Mouse (Mus musculus) heart, adult 18-20 months (tissue): ENCODE data around the gene Sash1. TPM values are rescaled to one million over a fixed set of nuclear protein-coding genes. Genes with fewer than 3 reads are reported as not detected.

Source experiments
- DNase-seq, 2 experiments: peaks; one replicate each; pipeline ENCODE4 v3.0.0; 2021 to 2022; ENCODE audit warnings: mixed read lengths in 1 of 2
- long read RNA-seq, 2 experiments: library from polyadenylated mRNA; stranded (forward); transcript quantifications; one replicate each; pipeline ENCODE4 v2.0.0; 2021
- total RNA-seq, 2 experiments: library from RNA; stranded (reverse); gene quantifications; 2 replicates each; pipeline ENCODE4 v1.2.3; 2021

Sash1 gene
- total RNA-seq, result 10 to 100 TPM; 29.7 to 31.8 TPM
- long read RNA-seq, experiment 1, result 0 reads
- long read RNA-seq, experiment 2, result 0 reads

DNA sequence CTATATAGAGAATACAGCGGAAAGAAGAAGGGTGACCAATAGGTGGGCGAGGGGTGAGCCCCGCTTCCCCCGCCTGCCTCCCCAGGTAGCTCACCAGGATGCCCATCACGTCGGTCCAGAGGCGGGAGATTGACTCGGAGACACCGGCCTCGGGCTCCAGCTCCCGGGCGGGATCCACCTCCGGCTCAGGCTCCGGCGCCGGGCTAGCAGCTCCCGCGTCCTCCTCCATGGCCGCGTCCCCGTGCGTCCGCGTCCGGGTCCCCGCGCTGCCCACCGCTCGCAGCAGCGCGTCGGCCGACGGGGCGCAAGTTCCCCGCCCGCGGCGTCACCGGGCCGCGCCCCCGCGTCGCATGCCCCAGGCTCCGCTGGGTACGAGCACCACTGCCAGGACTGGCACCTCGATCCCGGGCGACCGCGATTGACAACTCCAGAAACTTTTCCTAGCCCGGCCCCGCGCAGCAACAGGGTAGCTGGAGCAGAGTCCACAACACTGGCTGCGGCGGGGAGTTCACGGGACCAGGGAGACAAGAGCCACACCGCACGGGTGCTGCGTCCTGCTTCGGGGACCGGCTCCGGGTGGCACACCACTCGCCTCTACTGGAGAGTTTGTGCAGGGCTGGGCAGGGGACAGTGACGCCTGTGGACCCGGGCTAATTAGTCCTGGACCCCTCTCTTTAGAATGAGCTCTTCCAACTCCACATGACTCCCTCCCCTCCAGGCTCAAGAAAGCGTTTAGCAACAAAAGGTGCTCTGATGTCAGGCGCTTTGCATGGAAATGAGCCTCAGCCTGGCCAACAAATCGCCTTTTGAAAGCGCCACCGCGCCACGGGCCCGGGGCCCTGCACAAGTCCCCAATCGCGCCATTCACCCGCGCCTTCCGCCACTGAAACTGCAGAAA is at the start of gene Sash1:
TSS of gene Sash1 (minus strand) at position 441 of the 898 bp plus-strand sequence.
- DNase-seq, result peak; percentile 92 to 93

DNA sequence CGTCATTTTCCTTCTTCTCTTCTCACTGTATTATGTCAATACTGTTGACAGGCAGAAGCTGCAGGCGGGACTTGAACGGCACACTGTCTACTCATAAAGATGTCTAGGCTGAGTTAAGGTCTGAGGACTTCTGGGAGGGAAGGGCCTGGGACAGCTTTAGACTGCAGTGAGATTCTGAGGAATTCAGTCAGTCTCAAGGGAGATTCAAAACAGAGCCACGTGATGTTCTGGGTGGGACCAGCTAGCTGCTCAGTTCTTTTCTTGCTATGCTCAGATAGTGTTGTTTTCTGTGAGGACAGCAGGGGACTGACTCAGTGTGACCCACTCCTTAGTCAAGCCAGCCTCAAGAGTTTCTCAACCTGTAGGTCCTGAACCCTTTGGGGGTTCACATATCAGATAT is 49.7 kb upstream of the Sash1 start:
- peak; percentile 64 to 83 for DNase-seq

DNA sequence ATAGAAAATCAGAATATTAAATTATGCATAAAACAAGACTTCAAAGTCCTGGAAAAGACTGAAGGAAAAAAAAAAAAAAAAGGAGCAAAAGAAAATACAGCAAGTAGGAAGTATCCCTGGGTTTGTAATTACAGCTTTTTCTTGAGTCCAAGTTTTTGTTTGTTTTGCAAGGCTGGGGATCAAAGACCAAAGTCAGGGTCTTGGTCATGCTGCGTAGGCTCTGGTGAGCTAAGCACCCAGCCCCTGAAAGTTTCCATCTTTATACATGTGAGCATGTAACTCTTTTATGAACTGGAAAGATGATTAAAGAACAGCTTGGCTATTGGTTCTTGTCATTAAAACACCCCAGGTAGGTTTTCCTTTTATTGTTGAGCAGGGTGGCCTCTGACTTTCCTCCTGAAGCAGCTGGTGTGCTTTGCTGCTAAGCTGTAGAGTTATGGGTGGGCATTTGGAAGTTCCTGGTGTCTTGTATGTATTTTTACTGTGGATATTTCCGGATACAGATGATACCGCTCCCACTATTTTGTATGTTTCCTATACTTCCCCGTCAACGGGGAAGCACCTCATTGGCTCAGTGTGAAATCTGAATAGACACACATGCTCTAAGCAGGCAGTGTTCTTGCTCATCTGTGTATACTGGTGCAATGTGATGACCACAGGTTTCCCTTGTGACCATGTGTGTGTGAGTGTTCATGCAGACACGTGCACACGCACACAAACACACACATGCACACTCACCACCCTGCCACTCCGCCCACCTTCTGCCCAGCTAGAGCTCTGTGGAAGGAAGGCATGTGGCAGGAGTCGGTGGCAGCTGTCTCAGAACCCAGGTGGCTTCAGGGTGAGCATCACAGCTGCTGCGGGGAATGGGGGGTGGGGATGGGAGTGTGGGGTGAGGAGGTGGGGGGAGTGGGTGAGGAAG is 47.8 kb upstream of the Sash1 start:
- DNase-seq, result no peak

DNA sequence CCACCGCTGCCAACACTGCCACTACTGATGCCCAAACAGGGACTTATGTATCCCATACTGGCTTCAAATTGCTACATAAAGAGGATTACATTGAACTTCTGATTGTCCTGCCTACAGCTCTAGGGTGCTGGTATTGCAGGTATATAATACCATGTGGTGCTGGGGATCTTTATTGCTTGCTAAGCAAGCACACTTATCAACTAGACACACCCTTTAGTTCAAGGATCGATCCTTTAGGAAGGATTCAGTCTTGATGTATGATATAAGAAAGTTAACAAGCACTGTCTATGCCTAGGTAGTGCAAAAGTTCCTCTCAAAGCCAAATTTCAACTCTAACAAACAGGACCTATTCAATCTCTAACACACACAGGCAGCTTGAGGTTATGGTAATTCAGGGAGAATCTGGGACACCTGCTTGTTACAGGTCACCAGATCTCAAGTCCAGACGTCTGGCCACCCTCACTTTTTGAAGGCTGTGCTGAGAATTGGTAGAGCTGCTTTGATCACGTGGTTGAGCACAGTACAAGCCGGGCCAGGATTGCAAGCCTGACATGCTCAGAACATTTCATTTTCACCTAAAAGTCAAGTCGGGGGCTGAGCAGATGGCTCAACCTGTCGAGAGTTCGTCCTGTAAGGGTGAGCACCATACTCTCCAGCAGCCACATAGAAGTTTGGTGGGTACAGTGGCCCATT is 45.8 kb upstream of the Sash1 start:
- DNase-seq, result no peak

DNA sequence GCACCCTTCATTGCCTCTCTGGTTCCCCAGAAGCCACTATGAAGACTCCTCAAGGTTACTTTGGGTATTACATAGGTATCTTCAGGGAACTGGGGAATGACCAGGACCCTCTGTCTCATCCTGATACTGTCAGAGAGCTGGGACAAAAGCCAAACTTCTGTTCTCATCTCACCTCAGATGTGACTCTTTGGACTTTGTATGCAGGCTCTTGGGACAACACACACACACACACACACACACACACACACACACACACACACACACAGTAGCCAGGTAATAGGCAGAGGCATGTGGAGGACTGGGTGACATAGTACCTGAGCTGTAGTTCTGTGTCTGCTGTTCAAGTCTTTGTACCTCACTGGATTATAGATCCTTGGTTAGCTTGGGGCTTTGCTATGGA is 44.8 kb upstream of the Sash1 start:
- DNase-seq, result no peak

DNA sequence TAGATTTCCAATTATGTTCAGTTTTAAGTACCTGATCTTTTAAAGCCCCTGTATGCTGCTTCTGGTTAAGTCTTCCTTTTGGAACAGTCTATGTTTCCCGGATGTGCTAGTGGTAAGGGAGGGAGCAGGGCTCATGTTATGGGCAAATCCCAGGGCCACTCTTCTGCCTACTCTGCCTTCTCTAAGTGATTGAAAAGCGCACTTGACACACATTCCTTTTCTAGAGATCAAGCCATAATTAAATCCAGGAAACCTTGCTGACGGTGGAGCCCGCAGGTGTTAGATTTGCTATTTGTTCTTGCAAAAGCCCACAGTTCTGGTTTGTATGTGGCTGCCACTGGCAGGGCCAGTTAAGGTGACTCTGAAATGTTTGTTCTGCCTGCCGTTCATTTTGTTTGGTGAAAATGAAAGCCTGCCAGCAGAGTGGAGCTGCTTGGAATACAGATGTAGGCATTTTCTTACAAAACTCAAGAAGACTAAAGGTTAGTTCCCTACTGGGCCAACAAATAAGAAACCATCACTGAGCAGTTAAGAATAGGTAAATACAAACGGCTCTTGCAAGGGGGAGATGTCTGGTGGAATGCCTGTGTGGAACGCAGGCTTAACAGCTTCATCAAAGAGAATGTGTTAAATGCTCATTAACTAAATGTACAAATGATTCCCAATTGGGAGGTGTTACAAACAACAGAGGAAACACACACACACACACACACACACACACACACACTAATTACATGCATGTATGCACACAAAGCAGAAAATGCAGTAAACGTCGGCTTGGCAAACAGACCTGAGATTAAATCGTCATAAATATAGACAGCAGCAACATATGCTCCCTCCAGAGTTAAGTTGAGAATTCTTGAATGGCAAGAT is 43.1 kb upstream of the Sash1 start:
- no peak for DNase-seq

DNA sequence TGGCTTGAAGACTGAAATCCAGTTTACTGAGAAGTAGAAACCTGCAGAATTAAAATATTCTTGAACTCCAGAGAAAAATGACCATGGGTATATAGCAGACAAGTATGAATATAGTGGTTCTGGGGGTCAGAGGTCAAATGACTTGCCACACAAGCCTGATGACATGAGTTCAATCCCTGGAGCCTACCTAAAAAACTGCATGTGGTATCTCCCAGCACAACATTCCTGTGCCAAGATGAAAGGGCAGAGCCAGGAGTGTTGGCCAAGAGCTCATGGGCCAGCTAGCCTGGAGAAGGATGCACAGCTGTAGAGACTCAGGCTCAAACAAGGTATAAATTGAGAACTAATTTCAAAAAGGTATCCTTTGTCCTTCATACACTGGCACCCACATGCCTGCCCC is 42.4 kb upstream of the Sash1 start:
- no peak for DNase-seq

DNA sequence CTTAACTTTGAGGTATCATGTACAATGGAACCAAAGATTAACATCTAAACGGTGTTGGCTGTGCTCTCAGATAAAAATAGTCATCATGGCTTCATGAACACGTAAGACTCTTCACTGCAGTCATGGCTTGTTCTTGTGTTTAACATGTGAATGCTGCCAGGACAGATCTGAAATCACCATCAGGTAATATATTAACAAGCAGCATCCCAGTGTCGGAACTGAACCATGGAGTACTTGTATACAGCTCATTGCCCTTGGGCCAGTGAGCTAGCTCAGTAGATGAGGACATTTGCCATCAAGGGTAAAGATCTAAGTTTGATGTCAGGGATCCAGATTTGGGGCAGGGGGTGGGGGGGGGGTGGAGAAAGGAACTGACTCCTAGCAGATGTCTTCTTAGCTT is 41.0 kb upstream of the Sash1 start:
- no peak for DNase-seq

DNA sequence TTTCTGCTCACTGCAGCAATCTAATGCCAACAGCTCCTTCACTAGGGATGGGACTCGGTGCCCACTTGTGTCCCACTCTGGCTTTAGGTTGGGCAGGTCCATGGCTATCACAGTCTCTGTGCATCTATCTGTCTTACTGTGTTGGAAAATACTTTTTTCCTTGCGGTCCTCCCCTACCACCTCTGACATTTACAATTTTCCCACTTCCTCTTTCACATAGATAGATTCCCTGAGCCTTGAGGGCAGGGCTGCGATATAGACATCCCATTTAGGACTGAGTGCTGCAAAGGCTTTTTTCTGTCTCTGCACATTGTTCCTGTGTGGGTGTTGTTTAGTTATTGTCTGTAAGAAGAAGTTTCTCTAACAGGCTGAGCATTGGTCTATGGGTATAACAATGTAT is 40.4 kb upstream of the Sash1 start:
- no peak for DNase-seq

DNA sequence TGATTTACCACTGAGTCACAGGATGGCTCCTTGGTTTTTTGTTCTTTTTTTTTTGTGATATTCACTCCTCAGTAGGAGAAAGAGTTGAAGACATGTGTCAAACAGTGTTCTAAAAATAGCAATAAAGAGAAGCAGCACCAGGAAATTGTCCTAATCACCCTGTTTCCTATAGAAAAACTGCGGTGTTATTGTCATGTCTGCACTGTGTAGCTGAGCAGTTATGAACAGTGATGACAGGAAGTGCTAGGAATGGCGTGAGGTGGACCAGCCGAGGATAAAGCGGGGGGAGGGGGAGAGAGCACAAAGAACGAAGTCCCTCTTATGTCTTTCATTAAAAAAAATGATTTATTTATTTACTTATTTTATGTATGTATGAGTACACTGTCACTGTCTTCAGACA is 39.4 kb upstream of the Sash1 start:
- no peak for DNase-seq

DNA sequence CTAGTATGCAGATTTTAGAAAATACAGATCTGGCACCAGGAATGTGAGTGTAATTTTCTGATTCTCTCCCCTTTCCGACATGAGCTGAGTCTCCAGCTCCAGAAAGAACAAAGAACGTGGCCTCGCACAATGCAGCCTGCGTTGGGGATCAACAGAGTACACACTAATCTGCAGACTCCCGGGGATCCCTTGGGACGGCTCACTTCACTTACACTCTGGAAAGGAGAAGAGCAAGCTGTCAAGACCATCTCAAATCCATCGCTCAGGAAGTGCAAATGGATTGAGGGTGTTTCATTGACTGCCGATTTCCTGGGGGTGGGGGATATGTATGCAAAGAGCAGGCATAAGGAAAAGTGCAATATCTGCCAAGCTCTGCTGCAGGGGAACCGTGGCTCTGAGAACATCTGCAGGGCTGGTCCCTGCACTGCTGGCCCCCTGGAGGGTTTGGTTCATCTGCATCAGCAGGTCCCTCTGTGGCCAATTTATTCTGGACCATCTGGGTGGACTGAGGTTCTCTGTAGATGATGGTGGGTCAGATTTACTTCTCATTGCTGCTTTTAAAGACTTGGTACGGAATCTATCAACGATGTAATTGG is 35.3 kb upstream of the Sash1 start:
- DNase-seq, result no peak

DNA sequence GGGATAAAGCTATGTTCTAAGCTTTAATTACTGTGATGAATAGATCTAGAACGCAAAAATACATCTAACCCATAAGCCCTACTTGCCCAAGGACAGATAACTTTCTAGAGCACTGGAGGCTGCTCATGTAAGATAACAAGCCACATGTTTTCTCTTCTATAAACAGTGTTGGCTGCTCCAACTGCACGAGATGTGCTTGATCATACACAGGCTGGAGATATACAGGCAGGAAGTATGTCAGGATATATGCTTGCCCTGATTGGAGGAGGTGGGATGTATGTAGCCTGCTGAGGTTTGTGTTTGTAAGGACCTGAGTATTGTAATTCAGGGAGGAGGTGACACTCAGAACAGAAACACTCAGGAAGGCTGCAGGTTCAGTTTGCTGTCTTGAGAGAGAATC is 31.9 kb upstream of the Sash1 start:
- DNase-seq, result no peak

DNA sequence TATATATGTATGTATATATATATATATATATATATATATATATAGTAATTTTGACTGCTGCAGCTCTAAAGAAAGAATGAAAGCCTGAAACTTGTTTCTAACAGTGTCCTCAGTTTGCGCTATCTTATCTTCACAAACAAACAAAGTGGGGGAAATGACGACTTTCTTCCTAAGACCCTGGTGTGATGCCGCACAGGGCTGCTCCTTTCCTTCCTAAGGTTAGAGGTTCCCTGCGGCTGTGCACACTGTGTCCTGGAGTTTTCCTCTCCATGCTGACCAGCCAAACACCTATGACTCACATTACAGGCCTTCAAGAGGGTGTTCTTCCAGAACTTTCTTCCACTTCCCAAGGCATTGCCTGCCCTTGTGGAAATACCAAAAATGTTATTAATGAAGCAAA is 31.5 kb upstream of the Sash1 start:
- peak; percentile 39 to 73 for DNase-seq

DNA sequence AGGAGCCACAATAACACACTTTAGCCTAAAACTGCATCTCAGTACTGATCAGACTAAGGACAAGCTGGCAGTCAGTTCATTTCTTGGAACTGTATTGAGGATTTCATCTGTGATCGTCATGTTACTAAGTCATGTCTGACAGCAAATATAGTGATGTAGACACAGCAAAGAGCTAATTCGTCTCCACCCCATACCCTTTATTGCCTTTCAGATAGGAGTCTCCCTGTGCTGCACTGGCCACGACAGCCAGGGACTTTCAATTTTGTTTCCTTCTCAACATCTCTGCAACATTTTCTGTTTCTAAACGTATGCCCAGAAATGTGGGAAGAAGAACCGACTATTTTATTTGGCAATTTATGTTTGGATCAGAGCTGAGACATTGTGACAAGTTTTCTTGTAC is 29.9 kb upstream of the Sash1 start:
- DNase-seq, result no peak

DNA sequence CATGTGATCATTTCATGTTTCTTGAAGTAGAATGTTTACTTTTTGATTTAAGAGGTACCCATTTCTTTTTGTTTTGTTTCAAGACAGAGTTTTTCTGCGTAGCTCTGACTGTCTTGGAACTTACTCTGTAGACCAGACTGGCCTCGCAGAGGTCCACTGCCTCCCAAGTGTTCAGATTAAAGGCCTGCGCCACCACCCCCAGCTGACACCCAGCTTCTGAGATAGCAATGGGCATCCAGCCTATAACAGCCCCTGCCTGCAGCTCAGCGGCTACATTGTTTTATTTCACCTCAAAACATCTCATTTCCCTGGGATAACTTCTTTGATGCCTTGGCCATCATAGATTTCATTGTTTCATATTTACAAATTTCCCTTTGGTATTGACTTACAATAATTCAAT is 28.0 kb upstream of the Sash1 start:
- DNase-seq, result no peak

DNA sequence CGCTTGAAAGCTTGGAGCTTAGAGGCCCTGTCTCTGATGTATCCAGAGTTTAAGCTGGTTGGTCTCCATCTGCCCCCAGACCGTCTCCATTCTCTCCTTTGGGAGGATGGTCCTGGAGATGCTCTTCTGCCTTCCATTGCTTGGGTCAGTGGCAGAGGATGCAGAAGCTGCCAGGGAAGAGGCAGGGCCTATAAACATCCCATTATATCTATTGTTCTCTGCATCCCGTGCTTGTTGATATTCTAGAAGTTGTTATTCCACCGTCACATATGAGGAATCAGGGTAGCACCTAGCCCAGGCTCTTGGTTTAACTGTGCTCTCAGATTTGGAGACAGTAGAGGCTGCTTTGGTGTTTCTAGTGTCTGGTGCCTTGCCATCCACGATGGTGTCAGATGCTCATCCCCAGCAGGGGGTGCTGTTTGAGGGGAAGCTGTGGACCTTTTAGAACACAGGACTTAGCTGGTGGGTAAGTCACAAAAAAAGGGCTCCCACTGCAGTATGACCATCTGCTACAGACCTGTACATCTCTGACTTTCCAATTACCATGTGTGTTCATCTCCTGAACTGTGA is 26.9 kb upstream of the Sash1 start:
- no peak for DNase-seq

DNA sequence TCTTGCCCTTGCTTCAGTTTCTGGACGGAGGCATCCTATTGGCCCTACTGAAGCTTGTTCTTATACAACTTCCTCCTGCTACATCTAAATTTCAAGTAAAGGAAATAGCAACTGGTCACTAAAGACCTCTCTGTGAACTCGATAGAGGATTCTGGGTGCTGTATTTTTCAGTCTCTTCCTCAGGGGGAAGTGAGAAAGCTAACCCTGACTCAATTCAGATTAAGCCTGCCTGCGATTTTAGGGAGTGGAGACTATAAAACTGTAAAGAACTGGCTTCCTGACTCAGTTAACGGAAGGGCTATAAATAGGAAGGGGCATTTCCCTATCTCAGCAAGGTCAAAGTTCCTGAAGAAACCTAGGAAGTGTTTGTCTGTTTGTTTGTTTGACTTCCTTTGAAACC is 26.3 kb upstream of the Sash1 start:
- DNase-seq, result peak in 1 of 2 experiments; percentile 32

DNA sequence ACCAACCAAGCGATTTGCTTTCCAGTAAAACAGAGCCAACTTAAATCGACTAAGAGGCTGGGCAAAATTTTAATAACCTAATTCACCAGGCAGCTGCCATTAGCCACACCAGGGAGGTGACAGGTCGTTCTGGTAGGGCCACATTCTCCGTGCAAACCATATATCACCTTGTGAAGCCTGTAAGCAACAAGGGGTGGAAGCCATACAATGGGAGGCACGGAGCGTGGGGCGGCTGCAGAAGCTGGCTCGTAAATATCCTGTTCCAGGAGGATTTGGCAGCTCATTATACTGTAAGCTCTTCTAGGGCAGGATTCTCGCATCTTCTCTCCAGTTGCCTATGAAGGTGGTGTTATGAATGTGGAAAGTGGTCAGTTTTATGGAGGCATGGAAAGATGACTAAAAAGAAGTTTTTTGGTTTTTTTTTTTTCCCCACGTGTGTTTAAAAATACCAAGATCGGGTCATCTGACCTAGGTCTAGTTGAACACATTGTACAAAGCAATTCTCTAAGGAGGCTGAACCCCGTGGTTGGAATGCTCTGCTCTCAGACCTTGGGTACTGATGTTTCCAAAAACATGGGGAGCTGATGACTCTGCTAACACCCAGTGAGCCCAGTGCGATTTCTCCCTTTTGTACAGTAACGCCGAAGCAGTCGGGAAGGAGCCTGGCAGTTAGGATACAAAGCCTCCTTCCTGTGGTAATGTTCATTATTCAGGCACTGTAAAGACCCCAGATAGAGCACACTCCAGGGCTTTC is 24.5 kb upstream of the Sash1 start:
- DNase-seq, result peak; percentile 31 to 50

DNA sequence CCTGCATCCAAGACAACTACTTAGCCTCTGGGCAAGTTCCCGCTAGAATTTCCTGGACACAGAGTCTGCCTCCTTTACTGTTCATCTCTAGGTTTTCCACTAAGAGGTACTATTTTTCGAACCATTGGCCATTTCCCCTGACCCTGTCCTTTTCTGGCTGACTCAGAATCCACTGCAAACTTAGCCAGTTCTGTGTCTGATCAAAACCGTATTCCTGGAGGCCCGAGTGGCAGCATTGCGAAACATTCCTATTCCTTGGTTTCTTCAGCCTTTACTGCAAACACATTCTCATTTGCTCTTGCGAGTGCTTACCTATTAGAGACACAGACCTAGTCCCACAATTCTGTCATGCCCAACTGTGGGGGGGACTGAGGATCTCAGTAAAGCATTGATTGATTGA is 17.2 kb upstream of the Sash1 start:
- no peak for DNase-seq

DNA sequence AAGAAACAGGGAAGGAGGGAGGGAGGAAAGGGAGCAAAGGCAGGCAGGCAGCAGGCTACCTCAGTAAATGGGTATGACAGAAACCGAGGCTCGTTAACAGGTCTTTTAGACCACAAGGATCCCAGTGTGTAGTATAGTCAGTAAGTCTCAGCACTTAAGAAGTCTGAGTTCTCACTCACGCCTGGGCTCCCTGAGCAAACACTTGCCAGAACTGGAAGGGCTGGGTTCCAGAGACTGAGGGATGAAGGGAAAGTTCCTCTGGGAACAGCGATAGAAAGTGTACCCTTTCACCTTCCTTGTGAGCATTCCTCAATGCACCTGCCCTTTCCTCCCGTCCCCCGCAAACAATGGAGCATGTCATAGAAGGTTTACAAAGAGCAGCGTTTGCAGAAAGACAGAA is 16.5 kb upstream of the Sash1 start:
- no peak for DNase-seq
